13 mouse cellular contexts compared by ENCODE assay signal in genomic region chr11:113339770-113340169, GRCm38 (mm10).
A peak's percentile ranks its signal among the peaks of the same experiment; 100 is the strongest.
DNase-seq lines count a peak whose midpoint lies in the region; ATAC-seq and TF ChIP-seq lines count a peak whose summit lies in the region.
"Had no signal": no experiment of that assay in that cellular context is flagged by ENCODE, and none has a peak within 500 bp of the region (broad histone marks: within the 10 kb centered on the region; RNA-seq: fewer than 3 reads in every experiment).

No protein-coding gene starts in this region.

- H3K36me3 ChIP-seq in kidney, embryonic 14.5 days (ENCODE audit: control insufficient read depth, insufficient read depth, low read length), result no peaks in the 10 kb centered on the region
- H3K36me3 ChIP-seq: heart, embryonic 15.5 days; liver, embryonic 13.5 days had no signal

- whole genome bisulfite sequencing in lung, adult 2 months, result 73% methylated on average over 8 of the region's 8 CpGs
- 91% methylated on average over 8 of the region's 8 CpGs for WGBS in kidney, embryonic 14.5 days

- ATAC-seq in neutrophil, adult 5-6 weeks (ENCODE audit: extremely low read depth, insufficient number of reproducible peaks, low FRiP score, poor library complexity, severe bottlenecking), result peak; percentile 48
- no peak for ATAC-seq in kidney, embryonic 14.5 days (ENCODE audit: low FRiP score, low TSS enrichment)
- ATAC-seq: intestine, embryonic 16.5 days had no signal

- H3K9ac ChIP-seq in kidney, embryonic 14.5 days (ENCODE audit: low read depth, low read length), result no peak overlapping the region
- H3K9ac ChIP-seq: heart, embryonic 15.5 days; liver, embryonic 13.5 days had no signal

- no peaks in the 10 kb centered on the region for H3K4me1 ChIP-seq in lung, adult 2 months (ENCODE audit: control insufficient read depth, insufficient read depth, low read length)
- H3K4me1 ChIP-seq in kidney, embryonic 14.5 days (ENCODE audit: control insufficient read depth, insufficient read depth, low read length), result no peaks in the 10 kb centered on the region
- H3K4me1 ChIP-seq: heart, embryonic 15.5 days; liver, embryonic 13.5 days had no signal

- no peaks in the 10 kb centered on the region for H3K27me3 ChIP-seq in kidney, embryonic 14.5 days (ENCODE audit: control insufficient read depth, insufficient read depth, low read length)
- H3K27me3 ChIP-seq: heart, embryonic 15.5 days; liver, embryonic 13.5 days had no signal

- no peaks in the 10 kb centered on the region for H3K9me3 ChIP-seq in kidney, embryonic 14.5 days (ENCODE audit: control insufficient read depth, low read length)
- H3K9me3 ChIP-seq: heart, embryonic 15.5 days; liver, embryonic 13.5 days had no signal

- H3K27ac ChIP-seq in kidney, embryonic 14.5 days (ENCODE audit: low read depth, low read length), result no peak overlapping the region
- H3K27ac ChIP-seq: heart, embryonic 15.5 days; liver, embryonic 13.5 days had no signal

- H3K4me2 ChIP-seq in kidney, embryonic 14.5 days (replicated peaks; ENCODE audit: low read depth, low read length), result no peak overlapping the region
- H3K4me2 ChIP-seq: heart, embryonic 15.5 days; liver, embryonic 13.5 days had no signal

- H3K4me3 ChIP-seq in lung, adult 2 months (replicated peaks; ENCODE audit: extremely low read depth, low read depth, low read length), result no peak overlapping the region
- no peak overlapping the region for H3K4me3 ChIP-seq in kidney, embryonic 14.5 days (ENCODE audit: low read length)
- H3K4me3 ChIP-seq: heart, embryonic 15.5 days; liver, embryonic 13.5 days had no signal

- TF ChIP-seq POLR2A in lung, adult 2 months (IDR thresholded peaks at IDR 0.05; ENCODE audit: borderline replicate concordance, extremely low read depth, low read depth, low read length), result no peak

- peak; percentile 12 for DNase-seq in lung, postnatal 36 days
- DNase-seq in lung, adult 2 months, result no peak
- peak; percentile 22 for DNase-seq in c-Kit-positive CD71-negative TER-119-negative erythroid progenitor cells, embryonic 14.5 days (ENCODE audit: low read depth)
- peak; percentile 11 to 40 for DNase-seq in thymus, postnatal 10 days (ENCODE audit: low spot score in 2 of 2)
- no peak for DNase-seq in cerebellum, postnatal 4 days (ENCODE audit: low spot score in 2 of 2)
- no peak for DNase-seq in heart, adult 11 months
- DNase-seq: cerebellum, adult 11-12 months; layer of hippocampus, adult 9-11 months; liver, embryonic 13.5 days had no signal

- TF ChIP-seq CTCF in lung, adult 2 months (IDR thresholded peaks at IDR 0.05; ENCODE audit: insufficient read depth, low read length), result no peak

Comparison
In these comparisons a context has a peak if more than half of its experiments do, and no peak if none do; other contexts are left out.
1. DNase-seq: peak in lung, postnatal 36 days (single experiment), c-Kit-positive CD71-negative TER-119-negative erythroid progenitor cells, embryonic 14.5 days (single experiment) and thymus, postnatal 10 days (2 of 2); none in lung, adult 2 months (single experiment), cerebellum, postnatal 4 days (0 of 2) and heart, adult 11 months (single experiment).